Mouse (Mus musculus) activated CD4-positive, CD25-positive, alpha-beta regulatory T cell, adult 4 months (primary cell): ENCODE measurements around the gene Bmp8a. TPM values are rescaled to one million over a fixed set of nuclear protein-coding genes. Genes with fewer than 3 reads are reported as not detected.
"Not testable (repeated sequence)": the region's sequence is repeated elsewhere in the genome, so short reads cannot be mapped to it uniquely, and the experiment has no call there.

Experiments
- ATAC-seq: one replicate; pipeline ENCODE4 v1.8.0; 2017
- polyA plus RNA-seq, 2 experiments: library from polyadenylated mRNA; unstranded; fragments of 100-300 nt; shearing (Covaris generic); gene quantifications; one replicate each; pipeline ENCODE4 v1.2.1; 2017

Gene Bmp8a
- not detected for polyA plus RNA-seq

- peak; percentile 83 for ATAC-seq
Measured at GRCm38 (mm10) chr4:123342642-123343470, at the start of gene Bmp8a. TSS of gene Bmp8a (minus strand) at chr4:123343252.

- ATAC-seq, result peak; percentile 60
Measured at GRCm38 (mm10) chr4:123392187-123392586, 49.1 kb upstream of the Bmp8a start.

GRCm38 (mm10) chr4:123385028-123385427 is 42.0 kb upstream of the Bmp8a start:
- no peak for ATAC-seq

- no peak for ATAC-seq
Measured at GRCm38 (mm10) chr4:123383173-123383572, 40.1 kb upstream of the Bmp8a start.

GRCm38 (mm10) chr4:123382051-123382450 is 39.0 kb upstream of the Bmp8a start:
- no peak for ATAC-seq

GRCm38 (mm10) chr4:123381598-123381997 is 38.5 kb upstream of the Bmp8a start:
- no peak for ATAC-seq

- ATAC-seq, result no peak
Measured at GRCm38 (mm10) chr4:123376031-123376430, 33.0 kb upstream of the Bmp8a start.

GRCm38 (mm10) chr4:123374316-123375008 is 31.4 kb upstream of the Bmp8a start:
- ATAC-seq, result no peak

- ATAC-seq, result no peak
Measured at GRCm38 (mm10) chr4:123363555-123363954, 20.5 kb upstream of the Bmp8a start.

GRCm38 (mm10) chr4:123360771-123361170 is 17.7 kb upstream of the Bmp8a start:
- ATAC-seq, result no peak

GRCm38 (mm10) chr4:123358613-123359012 is 15.6 kb upstream of the Bmp8a start:
- no peak for ATAC-seq

- ATAC-seq, result no peak
Measured at GRCm38 (mm10) chr4:123355941-123356340, 12.9 kb upstream of the Bmp8a start.

GRCm38 (mm10) chr4:123353271-123353877 is 10.3 kb upstream of the Bmp8a start:
- no peak for ATAC-seq

GRCm38 (mm10) chr4:123343471-123343789 is 378 bp upstream of the Bmp8a start:
- ATAC-seq, result no peak

- peak; percentile 11 for ATAC-seq
Measured at GRCm38 (mm10) chr4:123342091-123342641, 886 bp downstream of the Bmp8a start.

GRCm38 (mm10) chr4:123340232-123340631 is 2.8 kb downstream of the Bmp8a start:
- no peak for ATAC-seq

GRCm38 (mm10) chr4:123337693-123338092 is 5.4 kb downstream of the Bmp8a start:
- no peak for ATAC-seq

GRCm38 (mm10) chr4:123335796-123336585 is 7.1 kb downstream of the Bmp8a start:
- ATAC-seq, result no peak

- ATAC-seq, result not testable (repeated sequence)
Measured at GRCm38 (mm10) chr4:123335244-123335643, 7.8 kb downstream of the Bmp8a start.

GRCm38 (mm10) chr4:123334177-123334576 is 8.9 kb downstream of the Bmp8a start:
- no peak for ATAC-seq

- no peak for ATAC-seq
Measured at GRCm38 (mm10) chr4:123333151-123333550, 9.9 kb downstream of the Bmp8a start.

- ATAC-seq, result not testable (repeated sequence)
Measured at GRCm38 (mm10) chr4:123331961-123332360, 11.1 kb downstream of the Bmp8a start.
